Mouse (Mus musculus): ENCODE data around the gene Pa2g4.
"Not testable (repeated sequence)": the region's sequence is repeated elsewhere in the genome, so short reads cannot be mapped to it uniquely, and the experiment has no call there.

Pa2g4 gene

GRCm38 (mm10) chr10:128579731-128580130 is 13.9 kb upstream of the Pa2g4 start:
- intact Hi-C loops (cut with DNase I) = no loop called here

GRCm38 (mm10) chr10:128579298-128579697 is 13.5 kb upstream of the Pa2g4 start:
- intact Hi-C loops (cut with DNase I) = no loop called here

GRCm38 (mm10) chr10:128578330-128578729 is 12.5 kb upstream of the Pa2g4 start:
- intact Hi-C loops (cut with DNase I) = no loop called here

DNA sequence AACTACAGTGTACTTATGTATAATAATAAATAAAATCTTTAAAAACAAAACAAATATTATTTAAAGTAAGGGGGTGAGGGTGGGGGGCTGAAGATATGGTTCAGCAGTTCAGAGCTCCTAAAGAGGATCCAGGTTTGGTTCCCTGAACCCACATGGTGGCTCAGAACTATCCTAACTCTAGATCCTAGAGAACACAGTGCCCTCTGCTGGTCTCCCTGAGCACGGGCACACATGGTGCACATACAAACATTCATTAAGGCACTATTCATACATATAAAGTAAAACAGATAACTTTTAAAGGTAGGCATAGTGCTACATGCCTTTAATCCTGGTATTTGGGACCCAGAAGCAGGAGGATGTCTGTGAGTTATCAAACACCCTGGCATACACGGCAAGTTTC is 9.3 kb upstream of the Pa2g4 start:
- intact Hi-C loops (cut with DNase I) = no loop called here

DNA sequence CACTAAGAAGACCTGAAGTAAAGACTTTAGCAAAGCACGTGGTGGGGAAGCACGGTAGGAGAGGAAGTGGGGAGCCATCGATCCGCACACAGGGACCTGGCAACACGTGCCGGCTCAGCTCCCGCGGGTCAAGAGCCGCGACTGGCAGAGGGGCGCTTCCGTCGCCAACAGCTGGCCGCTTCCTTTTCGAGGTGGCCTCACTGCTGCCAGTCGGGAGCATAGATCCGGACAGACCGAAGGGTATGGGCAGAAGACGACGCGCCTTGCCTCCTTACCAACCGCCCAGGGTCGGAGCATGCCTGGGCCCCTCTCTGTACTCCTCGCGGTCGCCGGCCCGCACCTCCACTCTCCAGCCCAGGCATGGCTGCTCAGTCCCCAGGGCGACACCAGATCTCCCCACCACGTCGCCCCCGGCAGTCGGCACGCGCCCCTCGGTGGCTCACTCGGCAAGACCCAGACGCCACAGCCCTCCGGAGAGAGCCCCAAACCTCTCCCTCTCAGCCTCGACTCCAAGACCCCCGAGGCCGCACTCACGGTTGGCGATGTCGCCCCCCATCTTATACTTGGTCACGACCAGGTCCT is 490 bp downstream of the Pa2g4 start:
- intact Hi-C loops (cut with DNase I) = no loop called here

DNA sequence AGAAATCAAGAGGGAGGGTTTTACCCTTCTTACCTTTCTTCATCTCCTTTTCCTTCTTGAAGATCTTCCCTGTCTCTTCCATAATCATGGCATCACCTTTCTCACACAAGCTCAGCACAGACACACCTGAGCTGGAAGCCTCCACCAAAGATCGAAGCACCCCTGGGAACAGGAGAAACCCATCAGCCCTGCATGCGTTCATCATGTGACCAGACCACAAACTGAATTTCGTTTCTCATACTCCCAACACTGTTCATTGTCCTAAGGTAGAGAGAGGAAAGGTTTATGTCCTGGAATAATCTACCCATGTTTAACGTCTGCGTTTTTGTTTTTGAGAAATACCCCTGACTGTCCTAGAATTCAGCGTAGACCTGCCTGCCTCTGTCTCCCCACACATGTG is 2.2 kb downstream of the Pa2g4 start:
- intact Hi-C loops (cut with DNase I) = loop anchor here (5.0 kb wide), 1 partner anchor 44 kb away; no protein-coding TSS in a partner anchor

GRCm38 (mm10) chr10:128556963-128557362 is 8.8 kb downstream of the Pa2g4 start:
- intact Hi-C loops (cut with DNase I) = no loop called here

- intact Hi-C loops (cut with DNase I) = no loop called here
Measured at GRCm38 (mm10) chr10:128556286-128556685, 9.5 kb downstream of the Pa2g4 start.

- intact Hi-C loops (cut with DNase I) = not testable (repeated sequence)
Measured at GRCm38 (mm10) chr10:128555567-128555966, 10.2 kb downstream of the Pa2g4 start.

DNA sequence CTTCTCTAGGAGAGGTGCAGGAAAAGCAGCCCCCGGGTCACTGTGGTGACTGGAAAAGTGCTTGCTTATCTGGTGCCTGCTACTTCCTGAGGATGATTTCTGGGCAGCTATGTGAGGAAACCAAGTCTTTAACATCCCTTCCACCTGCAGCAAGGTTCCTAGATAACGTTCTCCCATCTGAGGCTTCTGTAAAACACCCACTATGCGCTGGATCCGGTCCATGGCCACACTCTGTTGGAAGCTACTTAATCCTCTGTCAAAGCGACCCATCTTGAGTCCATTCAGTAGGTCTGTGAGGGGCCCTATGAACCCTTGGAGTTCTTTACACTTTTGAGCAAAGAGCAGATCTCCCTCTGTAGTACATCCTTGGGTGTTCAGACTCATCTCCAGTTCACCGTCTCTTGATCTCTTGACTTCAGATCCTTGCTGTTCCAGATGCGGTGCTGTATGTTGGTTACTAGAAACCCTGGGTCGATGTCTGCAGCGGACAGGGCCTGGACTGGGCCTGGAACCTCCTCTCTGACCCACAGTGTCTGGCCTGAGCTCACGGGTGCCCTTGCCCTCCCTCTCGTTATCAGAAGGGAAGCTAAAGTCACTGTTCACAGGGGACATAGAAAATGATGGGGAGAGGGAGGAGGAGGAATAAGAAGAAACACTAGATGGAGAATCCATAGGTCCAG is 15.5 kb downstream of the Pa2g4 start:
- intact Hi-C loops (cut with DNase I) = not testable (repeated sequence)

DNA sequence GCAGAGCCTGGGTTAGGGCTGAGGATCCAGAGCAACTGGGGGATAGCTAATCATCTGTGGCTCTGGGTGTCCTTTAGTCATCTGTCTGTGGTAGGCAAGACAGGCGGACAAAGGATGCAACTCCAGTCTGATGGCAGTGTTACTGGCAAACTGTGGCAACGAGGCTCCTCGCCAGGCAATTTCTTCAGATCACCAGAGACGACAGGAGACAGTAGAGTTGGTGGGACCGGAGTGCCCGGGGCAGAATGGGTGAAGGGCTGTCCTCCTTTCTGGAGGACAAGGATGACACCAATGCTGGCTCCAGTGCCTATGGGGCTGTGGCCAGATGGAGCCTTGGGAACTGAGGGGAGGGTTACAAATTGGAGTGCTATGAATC is 16.1 kb downstream of the Pa2g4 start:
- intact Hi-C loops (cut with DNase I) = not testable (repeated sequence)

DNA sequence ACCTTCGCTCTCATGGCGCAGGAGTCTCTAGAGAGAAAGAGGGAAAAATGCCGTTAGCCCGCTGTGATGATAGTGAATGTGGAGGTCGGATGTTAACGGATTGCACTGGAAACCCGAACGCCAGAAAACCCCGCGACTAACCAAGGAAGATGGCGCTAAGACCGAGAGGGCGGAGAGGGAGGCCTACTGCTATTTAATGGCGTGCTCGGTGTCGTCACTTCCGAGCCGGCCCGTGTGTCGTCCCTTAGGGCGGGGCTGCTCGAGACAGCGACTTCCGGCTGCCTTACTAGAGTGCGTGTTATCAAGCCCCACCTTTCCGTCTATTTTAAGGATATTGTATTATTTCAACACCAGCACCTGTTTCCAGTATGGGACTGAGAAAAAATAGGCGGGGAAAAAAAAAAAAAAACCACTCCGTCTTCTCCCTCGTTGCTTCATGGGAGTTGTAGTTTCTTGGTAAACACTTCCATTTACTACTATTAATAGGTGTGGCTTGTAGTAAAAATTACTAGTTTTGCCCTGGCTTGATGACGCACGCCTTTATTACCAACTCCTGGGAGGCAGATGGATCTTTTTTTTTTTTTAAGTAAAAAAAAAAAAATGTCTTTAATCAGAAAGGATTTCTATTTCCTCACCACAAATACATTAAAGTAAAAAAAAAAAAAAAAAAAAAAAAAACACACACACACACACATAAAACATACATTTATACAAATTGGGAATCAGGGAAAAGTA is 16.7 kb downstream of the Pa2g4 start, which contains the start of gene Rpl41:
Gene Rpl41 (minus strand): TSS at position 359 of the 735 bp plus-strand sequence.
- intact Hi-C loops (cut with DNase I) = no loop called here

- intact Hi-C loops (cut with DNase I) = not testable (repeated sequence)
Measured at GRCm38 (mm10) chr10:128548051-128548791, 17.6 kb downstream of the Pa2g4 start.

DNA sequence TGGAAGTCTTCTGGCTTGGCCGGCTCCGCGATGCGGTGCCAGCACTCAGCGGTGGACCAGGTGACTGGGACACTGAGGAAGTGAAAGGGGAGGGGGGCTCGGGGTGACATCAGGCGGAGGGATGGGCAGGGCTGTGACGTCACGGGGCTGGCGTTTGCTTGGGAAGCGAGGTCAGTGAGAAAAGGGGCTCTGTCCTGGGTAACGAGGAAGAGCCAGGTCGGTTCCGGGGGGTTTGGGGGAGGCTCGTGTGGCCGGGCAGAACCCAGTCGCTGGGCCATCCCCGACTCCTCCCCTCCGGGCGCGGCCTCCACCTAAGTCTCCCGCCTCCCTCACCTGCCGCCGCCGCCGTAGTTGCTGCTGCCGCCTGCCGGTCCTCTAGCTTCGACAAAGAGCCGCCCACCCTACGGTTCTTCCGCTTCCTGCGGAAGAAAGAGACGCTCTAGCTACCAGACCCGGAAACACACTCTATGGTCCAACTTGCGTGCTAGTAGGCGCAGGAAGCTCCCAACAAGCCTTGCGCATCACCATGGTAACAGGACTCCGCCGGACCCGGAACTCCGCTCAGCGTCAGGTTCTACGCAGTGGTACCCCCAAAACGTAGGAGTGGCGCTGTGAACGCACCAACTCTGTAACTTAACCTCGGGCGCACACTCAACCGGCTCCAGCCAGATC is 18.3 kb downstream of the Pa2g4 start, which contains the start of gene Zc3h10:
Gene Zc3h10 (minus strand): TSS at position 414 of the 672 bp plus-strand sequence.
- intact Hi-C loops (cut with DNase I) = no loop called here

DNA sequence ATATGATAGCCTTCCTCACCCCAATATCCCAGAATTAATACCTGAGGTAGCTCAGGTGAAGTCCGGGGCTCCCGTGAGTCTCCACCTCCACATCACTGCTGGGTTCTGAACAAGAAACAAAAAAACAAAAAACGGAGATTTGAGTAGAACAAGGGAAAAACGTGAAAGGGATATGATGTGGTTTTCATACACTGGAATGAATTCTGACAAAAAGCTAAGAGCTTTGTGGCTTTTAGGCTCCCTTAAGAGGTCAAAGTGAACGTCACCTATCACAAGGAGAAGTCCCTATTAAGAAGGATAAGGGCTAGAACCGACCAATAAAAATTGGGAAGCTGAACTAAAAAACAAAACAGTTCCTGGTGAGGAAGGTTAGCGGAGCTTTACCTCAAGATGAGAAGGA is 19.0 kb downstream of the Pa2g4 start:
- intact Hi-C loops (cut with DNase I) = no loop called here

DNA sequence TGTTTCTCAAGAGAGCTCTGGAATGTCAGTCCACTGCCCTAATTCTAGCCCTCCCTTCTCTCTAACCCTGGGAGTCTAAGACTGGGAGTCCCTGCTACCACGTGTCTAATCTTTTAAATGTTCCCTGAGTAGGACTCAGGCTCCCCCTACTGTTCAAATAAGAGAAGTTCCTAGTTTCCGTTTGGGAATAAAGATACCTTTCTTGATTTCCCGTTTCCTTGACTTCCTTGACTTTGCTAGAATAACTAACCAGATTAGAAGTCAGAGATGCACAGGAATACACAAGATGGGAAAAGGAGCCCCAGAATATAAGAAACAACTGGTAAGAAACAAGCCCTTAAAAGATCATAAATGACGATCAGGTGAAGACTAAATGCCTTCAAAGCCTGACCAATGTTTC is 19.4 kb downstream of the Pa2g4 start:
- intact Hi-C loops (cut with DNase I) = no loop called here

- intact Hi-C loops (cut with DNase I) = no loop called here
Measured at GRCm38 (mm10) chr10:128545570-128545898, 20.3 kb downstream of the Pa2g4 start.

DNA sequence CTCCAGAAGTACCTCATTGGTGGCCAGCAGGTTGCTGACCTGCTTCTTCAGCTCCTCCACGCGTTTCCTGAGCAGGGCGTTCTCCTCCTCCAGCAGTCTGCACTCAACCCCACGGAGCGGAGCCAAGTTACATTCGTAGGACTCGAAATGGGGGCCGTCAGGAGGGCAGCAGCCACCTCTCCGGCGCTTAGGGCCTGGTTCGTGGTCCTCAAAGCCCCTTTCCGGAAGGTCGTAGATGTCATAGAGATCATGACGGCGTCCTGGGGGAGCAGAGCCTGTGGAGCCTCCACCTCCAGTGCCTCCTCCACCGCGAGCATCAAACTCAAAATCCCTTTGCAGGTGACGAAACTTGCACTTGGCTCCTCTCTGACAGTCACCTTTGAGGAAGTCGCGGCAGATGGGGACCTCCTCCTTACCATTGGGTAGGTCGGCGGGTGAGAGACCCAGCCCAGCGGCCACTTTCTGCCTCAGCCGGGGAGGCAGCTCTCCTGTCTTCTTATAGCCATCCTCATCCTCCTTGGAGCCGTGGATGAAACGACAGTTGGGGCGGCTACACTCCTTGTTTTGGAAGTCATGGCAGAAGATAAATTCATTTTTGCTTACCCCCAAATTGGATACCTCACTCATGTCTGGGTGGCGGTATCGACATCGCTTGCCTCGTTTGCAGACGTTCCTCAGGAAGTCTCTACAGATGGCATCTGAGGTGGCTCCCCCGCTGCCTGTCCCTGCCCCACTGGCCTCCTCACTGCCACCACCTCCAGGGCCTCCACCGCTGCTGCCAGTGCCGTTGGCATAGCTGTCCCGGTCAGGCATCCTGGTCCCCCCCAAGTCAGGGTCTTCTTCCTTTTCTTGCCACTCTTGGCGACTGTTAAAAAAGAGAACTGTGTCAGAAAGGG is 20.9 kb downstream of the Pa2g4 start:
- intact Hi-C loops (cut with DNase I) = no loop called here

GRCm38 (mm10) chr10:128544151-128544657 is 21.6 kb downstream of the Pa2g4 start:
- intact Hi-C loops (cut with DNase I) = no loop called here

GRCm38 (mm10) chr10:128543100-128543499 is 22.7 kb downstream of the Pa2g4 start:
- intact Hi-C loops (cut with DNase I) = no loop called here

All from adrenal gland (tissue).